Mouse (Mus musculus): Measurements from ENCODE around the gene Nvl.

Nvl gene

DNA sequence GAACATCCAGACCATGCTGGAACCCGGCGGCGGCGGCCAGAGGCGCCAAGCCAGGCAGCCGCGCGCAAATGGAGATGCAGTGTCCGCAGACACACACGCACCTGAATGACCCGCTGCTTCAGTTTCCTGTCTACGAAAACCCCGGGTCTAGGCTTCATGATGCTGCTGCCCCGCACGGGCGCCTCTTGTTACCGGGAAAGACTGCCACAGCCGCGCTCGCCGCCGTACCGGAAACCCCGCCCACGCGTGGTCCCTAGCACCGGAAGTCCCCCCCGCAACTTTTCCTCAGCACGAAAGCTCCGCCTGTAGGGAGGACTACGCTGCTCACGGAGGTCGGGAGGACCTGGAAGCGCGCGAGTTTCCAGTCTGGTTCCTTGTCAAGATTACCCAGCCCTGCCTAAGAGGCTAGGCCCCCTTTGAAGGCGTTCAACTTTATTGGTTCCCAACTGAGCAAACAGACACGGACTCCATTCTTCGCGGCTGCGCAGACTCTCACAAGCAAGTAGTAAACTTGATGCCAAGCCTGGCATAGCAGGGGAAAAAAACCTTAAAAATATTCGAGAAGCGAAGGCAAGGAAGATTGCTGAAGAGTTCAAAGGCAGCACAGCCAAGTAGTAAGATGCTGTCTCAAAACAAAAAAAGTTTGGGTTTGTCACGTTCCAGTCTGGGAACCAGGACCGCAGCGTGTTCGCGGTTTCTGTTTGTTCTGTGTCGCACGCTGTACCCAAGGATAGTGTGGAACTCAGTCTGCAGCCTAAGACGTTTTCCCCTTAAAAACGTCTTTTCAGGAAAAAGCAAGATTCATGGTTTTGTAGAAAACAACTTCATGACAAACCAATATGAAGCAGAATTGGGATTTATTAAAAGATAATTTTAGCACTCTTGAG lies at the start of gene Nvl, which contains the start of gene Cnih4:
Gene Nvl, minus strand, starts transcription at position 255 of the 887 bp plus-strand sequence.
Gene Cnih4, plus strand, starts transcription at position 744 of the 887 bp plus-strand sequence.
- peak; percentile 90 for DNase-seq (ENCODE audit: low read depth, low spot score)

DNA sequence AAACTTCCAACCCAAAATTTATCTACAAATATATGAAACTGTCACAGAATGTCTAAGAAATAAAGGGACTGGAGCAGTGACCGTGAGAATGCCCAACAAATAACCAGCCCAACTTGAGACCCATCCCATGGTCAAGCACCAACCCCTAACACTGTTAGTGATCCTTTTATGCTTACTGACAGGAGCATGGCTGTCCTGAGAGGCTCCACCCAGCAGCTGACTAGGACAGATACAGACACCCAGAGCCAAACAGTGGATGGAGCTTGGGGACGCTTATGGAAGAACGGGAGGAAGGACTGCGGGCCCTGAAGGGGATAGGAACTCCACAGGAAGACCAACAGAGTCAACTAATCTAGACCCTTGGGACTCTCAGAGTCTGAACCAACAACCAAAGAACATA lies 44.9 kb upstream of the Nvl start:
- no peak for DNase-seq (ENCODE audit: low read depth, low spot score)

DNA sequence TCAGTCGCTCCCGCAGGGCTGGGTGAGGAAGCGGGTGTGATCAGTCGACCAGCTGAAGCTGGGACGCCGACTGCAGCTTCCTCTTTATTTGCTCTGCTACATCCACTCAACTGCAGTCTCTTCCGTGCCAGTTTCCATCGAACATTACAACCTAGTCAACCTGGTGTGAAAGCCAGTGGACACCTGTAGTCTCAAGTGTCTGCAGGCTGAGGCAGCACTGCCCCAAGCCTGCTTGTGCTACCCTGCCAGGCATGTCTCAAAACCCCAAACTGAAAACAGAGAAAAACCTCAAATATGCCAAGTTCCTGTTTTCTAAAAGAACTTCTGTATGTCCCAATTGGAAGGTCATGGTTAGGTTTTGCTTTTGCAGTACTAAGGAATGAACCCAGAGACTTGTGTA lies 26.2 kb upstream of the Nvl start:
- no peak for DNase-seq (ENCODE audit: low read depth, low spot score)

DNA sequence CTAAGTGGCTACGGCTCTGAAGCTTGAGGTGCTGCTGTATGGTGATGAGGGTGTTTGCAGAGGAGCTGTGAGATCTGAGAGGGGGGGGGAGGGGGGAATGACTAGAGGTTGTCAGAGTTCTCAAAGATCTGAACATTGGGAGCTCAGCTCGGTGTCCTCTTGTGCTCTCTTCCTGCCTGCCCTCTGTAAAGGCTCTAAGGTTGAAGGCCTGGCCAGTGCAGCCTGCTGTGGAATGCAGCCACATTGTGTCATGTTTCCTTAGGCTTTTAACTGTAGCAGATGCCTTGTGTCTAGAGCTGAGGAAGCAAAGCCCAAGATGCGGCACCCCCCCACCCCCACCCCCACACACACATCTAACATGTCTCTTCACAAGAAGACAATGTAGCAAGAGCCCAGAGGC lies 24.4 kb upstream of the Nvl start:
- no peak for DNase-seq (ENCODE audit: low read depth, low spot score)

DNA sequence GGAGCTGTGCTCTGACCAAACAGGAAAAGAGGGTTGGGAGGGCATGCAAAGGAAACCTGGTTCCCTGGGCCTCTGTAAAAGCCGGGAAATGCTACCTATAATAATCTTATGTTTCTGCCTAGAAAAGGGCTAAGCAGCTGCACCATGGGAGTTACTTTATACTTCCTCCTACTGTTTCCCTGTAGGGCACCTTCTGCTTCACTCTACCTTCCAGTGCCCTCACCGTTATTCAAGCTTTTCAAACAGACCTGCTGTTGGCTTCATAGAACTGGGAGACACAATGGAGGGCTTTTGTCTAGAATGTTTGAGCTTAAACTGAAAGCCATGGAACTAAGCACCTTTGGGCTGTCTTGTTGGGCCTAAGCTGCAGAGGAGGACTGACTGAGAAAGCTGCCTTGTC lies 23.8 kb upstream of the Nvl start:
- no peak for DNase-seq (ENCODE audit: low read depth, low spot score)

DNA sequence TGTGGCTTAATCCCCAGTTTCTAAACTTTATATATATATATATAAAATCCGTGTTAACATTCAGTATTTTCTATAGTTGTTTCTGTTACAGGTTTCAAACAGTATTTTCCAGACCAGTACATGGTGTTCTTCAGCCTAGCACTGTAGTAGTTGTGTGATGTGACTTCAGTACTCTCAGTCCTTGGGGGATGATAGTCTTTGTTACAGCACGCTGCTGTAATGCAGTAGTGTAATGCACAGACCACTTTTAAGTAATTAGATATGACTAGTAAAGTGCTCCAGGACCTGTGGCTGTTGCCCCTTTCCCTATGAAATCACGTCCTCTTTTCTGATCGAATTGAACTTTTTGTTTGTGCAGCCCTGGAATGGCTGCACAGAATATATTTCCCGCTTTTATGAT lies 7.5 kb upstream of the Nvl start:
- no peak for DNase-seq (ENCODE audit: low read depth, low spot score)

DNA sequence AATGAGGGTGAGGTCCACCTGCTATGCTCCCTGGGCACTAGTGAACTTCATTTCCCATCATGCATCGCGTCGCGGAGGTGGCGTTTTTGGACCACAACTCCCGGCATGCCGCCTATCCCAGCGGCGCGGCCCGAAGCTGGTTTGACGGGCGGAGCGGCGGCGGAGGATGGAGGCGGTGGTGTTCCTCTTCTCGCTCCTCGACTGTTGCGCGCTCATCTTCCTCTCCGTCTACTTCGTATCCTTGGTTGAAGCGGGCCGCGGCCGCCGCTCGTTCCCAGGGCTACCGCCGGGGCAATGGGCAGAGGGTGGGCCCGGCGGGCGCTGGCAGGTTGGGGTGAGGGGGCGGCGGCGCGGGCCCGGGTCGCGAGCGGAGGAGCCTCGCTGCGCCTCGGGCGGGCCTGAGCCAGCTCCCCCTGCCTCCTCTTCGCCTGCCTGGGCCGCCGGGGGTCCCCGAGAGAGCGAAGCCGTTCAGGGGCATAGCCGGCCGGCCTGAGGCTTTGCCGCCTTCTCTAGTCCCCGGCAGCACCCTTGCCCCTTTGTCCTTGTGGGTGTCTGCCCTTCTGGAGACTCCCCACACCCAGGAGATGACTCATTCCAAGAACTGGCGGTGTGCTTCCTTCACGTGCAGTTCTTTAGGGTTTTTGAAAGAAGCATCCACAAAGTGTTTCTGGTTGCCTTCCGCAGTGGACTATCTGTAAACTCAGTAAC lies 7.0 kb upstream of the Nvl start:
- peak; percentile 83 for DNase-seq (ENCODE audit: low read depth, low spot score)

DNA sequence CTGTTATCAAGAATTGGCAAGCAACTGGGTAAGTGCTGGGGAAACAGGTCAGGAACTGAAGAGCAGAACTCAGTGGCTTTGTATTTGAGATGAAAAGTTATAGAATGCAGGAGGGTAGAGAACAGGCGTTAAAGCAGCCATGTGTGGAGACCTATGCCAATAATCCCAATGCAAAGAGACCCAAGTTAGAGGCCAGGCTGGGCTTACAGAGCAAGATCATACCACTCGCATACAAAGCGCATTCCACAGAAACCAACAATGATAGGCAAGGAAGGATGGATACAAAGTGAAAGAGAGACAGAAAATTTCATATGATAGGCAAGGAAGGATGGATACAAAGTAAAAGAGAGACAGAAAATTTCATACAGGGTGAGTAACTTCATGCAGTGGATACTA lies 6.4 kb upstream of the Nvl start:
- DNase-seq (ENCODE audit: low read depth, low spot score): no peak

DNA sequence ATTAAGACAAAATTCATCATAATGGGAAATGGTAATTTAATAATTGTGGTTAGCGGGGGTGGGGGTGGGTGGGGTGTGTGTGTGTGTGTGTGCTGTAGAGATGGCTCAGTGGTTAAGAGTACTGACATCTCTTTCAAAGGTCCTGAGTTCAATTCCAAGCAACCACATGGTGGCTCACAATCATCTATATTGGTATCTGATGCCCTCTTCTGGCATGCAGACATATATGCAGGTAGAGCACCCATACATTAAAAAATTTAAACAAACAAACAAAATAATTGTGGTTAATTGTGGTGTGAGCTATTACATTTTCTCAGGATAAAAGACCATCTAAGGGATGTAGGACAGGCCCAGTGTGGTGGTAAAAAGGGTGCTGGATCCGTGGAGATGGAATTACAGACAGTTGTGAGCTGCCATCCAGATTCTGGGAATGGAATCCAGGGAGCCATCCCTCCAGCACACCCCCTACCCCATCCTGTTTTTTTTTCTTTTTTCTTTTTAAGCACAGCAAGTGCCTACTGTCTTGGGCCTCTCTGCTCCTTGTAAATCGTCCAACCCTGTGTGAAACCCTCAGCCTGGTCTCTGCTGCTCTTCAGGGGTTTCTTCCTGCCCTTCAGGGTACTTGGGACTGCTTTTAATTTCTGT lies 5.5 kb upstream of the Nvl start:
- DNase-seq (ENCODE audit: low read depth, low spot score): no peak

DNA sequence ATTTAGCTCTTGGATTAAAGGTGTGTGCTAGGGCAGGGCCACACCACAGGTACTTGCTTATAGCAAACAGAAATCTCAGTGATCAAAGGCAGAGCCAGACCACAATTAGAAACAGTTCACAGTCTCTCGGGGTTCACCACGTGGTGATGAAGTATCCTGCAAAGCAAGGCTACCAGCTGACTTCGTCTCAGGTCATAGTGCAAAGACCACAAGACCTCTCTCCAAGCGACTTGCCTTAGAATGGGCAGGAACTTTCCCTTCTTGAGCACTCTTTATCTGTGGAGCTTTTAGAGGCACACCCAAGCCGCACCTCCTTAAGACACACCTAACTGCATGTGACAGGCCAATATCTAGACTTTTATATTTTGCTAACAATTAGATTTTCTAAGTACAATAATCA lies 4.5 kb upstream of the Nvl start:
- DNase-seq (ENCODE audit: low read depth, low spot score): no peak

DNA sequence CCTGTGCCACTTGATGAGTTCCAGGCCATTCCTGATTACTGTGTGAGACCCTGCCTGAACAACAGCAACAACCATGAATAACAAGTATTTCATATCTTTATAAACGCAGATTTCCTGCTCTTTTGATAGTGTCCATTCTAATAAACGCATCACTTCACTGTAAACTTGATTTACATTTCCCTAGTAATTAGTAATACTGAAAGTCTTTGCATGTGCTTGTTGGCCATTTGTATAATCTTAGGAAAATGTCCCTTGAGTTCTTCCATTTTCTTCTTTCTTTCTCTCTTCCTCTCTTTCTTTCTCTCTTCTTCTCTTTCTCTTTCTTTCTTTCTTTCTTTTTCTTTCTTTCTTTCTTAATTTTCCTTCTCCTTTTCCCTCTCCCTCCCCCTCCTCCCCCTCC lies 2.2 kb upstream of the Nvl start:
- no peak for DNase-seq (ENCODE audit: low read depth, low spot score)

DNA sequence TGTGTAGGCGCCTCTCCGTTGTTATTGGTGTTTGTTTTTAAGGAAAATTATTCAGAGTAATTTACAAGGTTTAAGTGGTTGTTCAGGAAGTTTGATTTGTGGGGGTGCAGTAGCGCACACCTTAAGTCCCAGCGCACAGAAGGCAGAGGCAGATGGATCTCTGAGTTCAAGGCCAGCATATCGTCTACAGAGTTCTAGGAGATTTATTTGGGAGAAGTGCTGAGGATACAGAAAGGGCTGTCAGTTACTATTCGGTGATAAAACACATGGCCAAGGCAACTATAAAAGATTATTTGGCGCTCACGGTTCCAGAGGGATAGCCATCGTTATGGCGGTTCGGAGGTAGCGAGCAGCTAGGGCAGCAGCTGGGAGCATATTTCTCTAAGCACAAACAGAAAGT lies 962 bp upstream of the Nvl start:
- DNase-seq (ENCODE audit: low read depth, low spot score): no peak

DNA sequence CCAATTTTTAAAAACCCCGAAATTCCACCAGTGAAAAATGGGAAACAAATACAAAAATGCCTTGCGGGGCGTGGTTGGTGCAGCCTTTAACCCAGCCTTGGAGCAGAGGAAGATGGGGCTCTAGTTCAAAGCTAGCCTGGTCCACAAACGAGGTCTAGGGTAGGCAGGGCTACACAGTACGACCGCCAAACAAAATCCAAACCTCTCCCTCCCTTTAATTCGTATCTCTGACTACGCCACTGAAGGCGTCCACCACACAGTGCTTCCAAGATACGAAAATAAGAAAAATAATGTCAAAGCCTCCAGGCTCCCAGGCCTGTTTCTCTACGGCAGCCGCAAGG lies 425 bp downstream of the Nvl start:
- no peak for DNase-seq (ENCODE audit: low read depth, low spot score)

DNA sequence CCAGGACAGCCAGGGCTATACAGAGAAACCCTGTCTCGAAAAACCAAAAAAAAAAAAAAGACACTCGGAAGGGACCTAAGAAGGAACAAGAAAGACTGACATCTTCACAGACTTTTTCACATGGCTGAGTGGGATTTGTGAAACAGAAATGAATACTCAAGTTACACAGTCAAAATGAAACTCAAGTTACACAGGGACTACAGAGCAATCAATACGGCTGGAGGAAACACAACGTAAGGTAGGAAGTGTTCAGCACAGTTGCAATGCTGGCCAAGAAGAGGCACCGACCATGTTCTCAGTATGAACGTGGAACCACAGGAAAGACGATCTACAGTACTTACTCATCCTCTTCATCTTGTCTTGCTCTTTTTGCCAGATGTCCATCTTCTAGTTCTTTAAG lies 5.3 kb downstream of the Nvl start:
- DNase-seq (ENCODE audit: low read depth, low spot score): no peak

DNA sequence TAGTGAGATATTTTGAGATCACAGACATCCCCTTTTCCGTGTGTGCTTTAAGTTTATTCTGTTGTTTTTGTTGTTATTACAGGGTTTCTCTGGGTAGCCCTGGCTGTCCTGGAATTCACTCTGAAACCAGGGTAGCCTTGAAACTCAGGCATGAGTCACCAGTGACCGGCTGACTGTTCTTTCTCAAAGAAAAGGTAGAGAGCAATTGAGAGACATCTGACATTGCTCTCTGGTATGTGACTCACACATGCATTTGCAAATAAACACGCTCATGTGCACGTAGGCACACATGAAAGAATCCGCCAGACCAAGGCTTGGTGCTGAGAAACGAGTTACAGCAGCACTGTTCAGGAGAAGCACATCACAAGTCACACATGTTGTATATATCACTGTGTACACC lies 12.1 kb downstream of the Nvl start:
- no peak for DNase-seq (ENCODE audit: low read depth, low spot score)

DNA sequence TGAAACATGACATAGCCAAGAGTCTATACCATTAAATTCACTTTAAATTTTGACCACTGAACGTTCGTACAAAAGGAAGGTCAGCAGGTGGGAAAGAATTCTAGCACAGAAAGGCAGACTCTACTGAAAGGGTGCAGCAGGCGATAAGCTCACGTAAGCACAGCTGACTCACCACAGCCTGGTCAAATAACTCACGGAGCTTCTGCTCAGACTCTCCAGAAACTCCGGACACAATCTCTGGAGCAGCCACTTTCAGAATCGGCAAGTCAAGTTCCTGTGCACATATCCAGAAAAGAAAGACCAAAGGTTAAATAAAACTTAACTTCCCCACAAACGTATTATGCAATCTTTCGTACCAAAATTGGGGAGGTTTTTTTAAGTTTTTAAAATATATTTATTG lies 17.2 kb downstream of the Nvl start:
- no peak for DNase-seq (ENCODE audit: low read depth, low spot score)

DNA sequence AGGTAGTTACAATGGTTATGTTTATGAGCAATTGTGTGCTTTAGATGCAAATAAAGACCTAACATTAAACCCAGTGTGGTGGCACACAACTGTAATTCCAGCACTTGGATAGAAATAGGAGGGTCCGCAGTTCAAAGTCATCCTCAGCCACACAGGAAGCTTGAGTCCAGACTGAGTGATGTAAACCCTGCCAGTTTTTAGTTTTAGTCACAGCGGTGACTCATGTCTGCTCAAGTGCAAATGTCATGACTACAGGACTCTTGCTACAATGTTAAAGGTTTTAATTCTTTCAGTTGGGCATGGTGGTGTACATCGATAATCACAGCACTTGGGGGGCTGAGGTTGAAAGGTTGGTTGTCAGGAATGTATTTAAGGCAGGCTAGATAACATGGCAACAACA lies 18.1 kb downstream of the Nvl start:
- DNase-seq (ENCODE audit: low read depth, low spot score): no peak

DNA sequence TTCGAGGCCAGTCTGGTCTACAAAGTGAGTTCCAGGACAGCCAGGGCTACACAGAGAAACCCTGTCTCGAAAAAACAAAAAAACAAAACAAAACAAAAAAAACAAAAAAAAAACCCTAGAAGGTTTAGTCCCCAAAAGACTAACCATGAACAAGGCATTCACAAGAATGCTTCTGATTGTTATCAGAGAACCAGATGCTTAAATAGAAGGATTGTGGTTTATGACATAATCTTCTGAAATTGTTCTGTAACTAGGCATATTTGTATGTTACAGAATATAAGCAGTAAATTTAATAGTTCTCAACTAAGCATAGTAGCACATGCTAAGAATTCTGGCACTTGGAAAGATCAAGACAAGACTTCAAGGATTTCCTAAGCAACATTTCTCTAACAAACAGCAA lies 19.9 kb downstream of the Nvl start:
- DNase-seq (ENCODE audit: low read depth, low spot score): no peak

DNA sequence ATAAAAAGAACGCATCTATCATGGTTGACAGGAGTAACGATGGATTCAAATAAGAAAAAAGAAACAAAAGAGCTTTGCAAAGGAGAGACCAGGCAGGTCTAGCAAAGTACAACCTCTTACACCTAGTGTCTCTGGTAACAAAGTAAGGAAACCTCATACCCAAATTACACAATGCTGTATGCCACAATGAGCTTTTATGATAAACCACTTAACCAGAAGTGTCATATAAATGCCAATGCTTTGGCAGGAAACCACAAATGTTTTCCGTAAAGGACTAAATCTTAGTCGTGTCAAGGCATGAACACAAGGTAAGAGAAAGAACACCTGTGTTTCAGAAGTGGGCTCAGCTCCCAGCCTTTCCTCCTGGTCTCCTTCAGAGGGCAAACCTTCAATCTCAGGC lies 26.9 kb downstream of the Nvl start:
- no peak for DNase-seq (ENCODE audit: low read depth, low spot score)

DNA sequence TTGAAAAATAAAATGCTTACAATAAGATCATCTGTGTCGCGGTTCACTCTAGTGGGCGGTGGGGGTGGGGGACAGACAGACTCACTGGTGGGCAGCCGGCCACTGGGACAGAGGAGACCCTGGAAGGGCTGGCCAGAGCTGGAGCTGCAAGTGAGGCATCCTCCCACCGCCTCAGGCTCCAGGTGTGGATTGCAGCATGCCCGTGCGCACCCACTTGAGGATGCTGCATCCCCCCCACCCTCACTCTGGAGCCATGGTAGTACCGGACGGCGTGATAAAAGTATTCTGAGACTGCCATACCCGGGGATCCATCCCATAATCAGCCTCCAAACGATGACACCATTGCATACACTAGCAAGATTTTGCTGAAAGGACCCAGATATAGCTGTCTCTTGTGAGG lies 54.0 kb downstream of the Nvl start:
- DNase-seq (ENCODE audit: low read depth, low spot score): no peak

DNA sequence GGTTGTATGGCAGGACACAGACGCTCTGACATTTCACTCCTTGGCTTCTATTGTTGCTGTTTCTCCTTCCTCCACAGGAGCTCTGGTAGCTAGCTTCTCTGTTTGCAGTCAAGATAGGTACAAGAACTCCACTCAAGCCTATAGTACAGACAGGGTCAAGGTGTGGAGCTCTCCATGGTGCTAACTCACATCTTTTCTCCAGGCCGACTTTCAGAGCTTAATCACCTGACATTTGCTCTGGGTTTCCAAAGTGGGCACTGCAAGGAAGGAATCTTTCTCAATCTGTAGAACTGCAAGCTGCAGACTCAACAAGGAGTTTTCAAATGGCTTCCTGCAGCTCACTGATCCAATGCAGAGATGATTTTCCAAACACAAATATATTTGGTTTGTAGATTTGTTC lies 60.0 kb downstream of the Nvl start:
- DNase-seq (ENCODE audit: low read depth, low spot score): no peak

DNA sequence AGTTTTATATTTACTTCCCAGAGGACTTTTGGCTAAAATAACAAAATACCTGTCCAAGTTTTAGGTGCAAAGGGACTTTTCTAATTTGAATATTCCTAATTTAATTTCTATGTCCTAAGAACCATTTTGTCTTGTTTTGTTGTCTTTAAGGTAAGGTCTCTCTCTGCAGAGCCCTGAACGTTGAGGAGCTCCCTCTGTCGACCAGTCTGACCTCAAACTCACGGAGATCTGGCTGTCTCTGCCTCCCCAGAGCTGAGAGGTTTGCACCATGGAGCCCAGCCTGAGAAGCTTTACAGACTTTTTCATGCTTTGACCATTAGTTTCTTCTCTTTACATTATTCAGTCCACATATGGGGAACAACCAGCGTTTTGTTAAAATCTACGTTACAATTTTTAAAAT lies 70.9 kb downstream of the Nvl start:
- no peak for DNase-seq (ENCODE audit: low read depth, low spot score)

DNA sequence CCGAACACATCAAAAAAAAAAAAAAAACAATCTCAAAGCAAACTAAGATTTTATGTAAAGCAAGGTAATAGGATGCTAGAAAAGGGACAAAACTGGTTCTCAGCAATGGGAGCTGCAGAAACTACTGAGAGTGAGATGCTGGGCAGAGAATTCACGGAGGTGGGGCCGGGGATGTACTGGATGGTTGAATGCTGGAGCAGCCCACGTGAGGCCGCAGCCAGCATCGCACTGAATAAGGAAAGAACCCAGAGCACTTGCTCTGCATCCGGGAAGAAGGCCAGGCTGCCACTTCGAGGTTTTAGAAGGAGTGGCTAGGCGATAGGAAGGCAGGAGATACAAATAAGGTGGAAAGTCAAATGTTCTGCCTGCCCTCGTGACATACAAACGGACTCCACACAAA lies 74.3 kb downstream of the Nvl start:
- no peak for DNase-seq (ENCODE audit: low read depth, low spot score)

Measured in retina, postnatal 7 days (tissue).